Mouse (Mus musculus) liver, postnatal 0 days (tissue): ENCODE results near the gene Gopc. TPM values are rescaled to one million over a fixed set of nuclear protein-coding genes. Genes with fewer than 3 reads are reported as not detected.

Experiments
- ATAC-seq: fragments of 200-750 bp; cut with Nextera tagmentation; 2 replicates; pipeline ENCODE4 v1.8.0; 2017; ENCODE audit warnings: mild to moderate bottlenecking, moderate library complexity
- DNase-seq: peaks from one replicate; pipeline ENCODE4 v3.0.0-alpha.2; 2016
- H3K27ac ChIP-seq: fragments of 300-500 bp; sonication (generic); 2 replicates; pipeline ENCODE4 v1.5.1; 2014; ENCODE audit warnings: antibody characterized with exemption, moderate library complexity, mild to moderate bottlenecking, low read depth
- H3K27me3 ChIP-seq: fragments of 300-500 bp; sonication (generic); 2 replicates; pipeline ENCODE4 v1.6.1; 2014; ENCODE audit warnings: low read length, control low read depth, mixed read lengths; ENCODE audit not compliant: insufficient read depth
- H3K36me3 ChIP-seq: fragments of 300-500 bp; sonication (generic); replicated peaks from 2 replicates; pipeline ENCODE4 v1.6.1; 2014; ENCODE audit warnings: mild to moderate bottlenecking, control low read depth, low read length, moderate library complexity, mixed read lengths; ENCODE audit not compliant: insufficient read depth
- H3K4me1 ChIP-seq: fragments of 300-500 bp; sonication (generic); 2 replicates; pipeline ENCODE4 v1.6.1; 2014; ENCODE audit warnings: antibody characterized with exemption, mild to moderate bottlenecking, control low read depth; ENCODE audit not compliant: insufficient read depth
- H3K4me2 ChIP-seq: fragments of 300-500 bp; sonication (generic); 2 replicates; pipeline ENCODE4 v1.6.1; 2014; ENCODE audit warnings: low read depth, mild to moderate bottlenecking, low read length, moderate library complexity, mixed read lengths
- H3K4me3 ChIP-seq: fragments of 300-500 bp; sonication (generic); 2 replicates; pipeline ENCODE4 v1.5.1; 2014; ENCODE audit warnings: low read depth, low read length
- H3K9ac ChIP-seq: fragments of 300-500 bp; sonication (generic); replicated peaks from 2 replicates; pipeline ENCODE4 v1.6.1; 2014; ENCODE audit warnings: mild to moderate bottlenecking, moderate library complexity
- H3K9me3 ChIP-seq: fragments of 300-500 bp; sonication (generic); 2 replicates; pipeline ENCODE4 v1.6.1; 2016; ENCODE audit warnings: mild to moderate bottlenecking, control low read depth, low read length, mixed read lengths
- CTCF ChIP-seq: sonication (generic); IDR thresholded peaks from 2 replicates; pipeline ENCODE4 v1.5.1; 2016; ENCODE audit warnings: antibody characterized with exemption, low read depth
- EP300 ChIP-seq: IDR thresholded peaks from 2 replicates; pipeline ENCODE4 v1.6.1; 2016; ENCODE audit warnings: antibody characterized with exemption, low read depth, mild to moderate bottlenecking
- WGBS: fragments of 180-500 bp; shearing (Covaris S2); extraction: QIAGEN DNeasy Blood & Tissue Kit; methylation state at CpG from one replicate; pipeline ENCODE4 v1.1.7; 2014; ENCODE audit not compliant: insufficient replicate concordance; 5-methylcytosine and 5-hydroxymethylcytosine counted together
- polyA plus RNA-seq: library from polyadenylated mRNA; unstranded; fragments of >200 nt; fragmentation: Nextera tagmentation; extraction: Ambion mirVana; gene quantifications from 2 replicates; pipeline ENCODE4 v1.2.1, GENCODE M21; 2015

The Gopc gene
- polyA plus RNA-seq: 4.7 and 5.0 TPM in 2 replicates

DNA sequence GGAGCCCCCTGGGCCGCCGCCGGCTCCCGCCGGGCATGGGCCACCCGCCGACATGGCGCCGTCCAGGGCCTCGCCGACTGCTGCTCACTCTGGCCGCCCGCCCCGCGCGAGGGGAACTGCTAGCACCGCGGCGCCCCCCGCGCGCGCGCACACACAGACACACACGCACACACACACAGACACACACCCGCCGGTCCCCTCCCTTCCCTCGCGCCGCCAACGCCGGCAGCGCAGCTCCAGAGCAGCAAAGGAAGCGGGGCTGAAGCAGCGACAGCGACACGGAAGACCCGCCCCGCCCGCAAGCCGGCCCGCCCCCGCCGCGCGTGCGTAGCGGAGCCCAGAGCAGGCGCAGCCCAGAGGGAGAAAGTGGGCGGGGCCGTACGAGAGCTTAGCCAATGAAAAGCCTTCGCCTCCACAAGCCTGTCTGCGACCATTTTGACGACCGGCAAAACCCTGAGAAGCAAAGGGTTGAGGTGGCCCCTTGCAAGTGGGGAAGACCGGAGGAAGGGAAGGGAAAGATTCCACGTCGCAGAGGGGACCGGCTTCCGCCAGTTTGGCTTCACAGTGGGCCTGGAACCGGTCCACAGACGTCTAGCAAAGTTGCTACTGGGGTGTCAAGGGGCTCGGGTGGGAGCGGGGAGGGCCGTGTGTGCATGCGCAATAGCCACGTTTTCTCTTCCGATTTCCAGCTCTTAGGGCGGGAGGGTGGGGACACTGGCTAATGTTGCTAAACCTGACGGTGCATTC lies at the start of gene Gopc:
TSS of gene Gopc (minus strand) at position 280 of the 747 bp plus-strand sequence.
- Histone ChIP-seq H3K27me3 (no peaks in the 10 kb centered on the region), H3K9me3 (no peaks in the 10 kb centered on the region), H3K4me1 (peaks cover 12% of the 10 kb centered on the region), H3K36me3 (no peaks in the 10 kb centered on the region), H3K27ac (peak within 1 kb of the TSS; percentile 96), H3K9ac (peak within 1 kb of the TSS; percentile 92), H3K4me2 (peak within 1 kb of the TSS; percentile 96), H3K4me3 (peak within 1 kb of the TSS; percentile 99)
- TF ChIP-seq EP300: no peak
- TF ChIP-seq CTCF: no peak
- ATAC-seq: peak; percentile 98
- under 1% methylated on average over 51 of the region's 71 CpGs for WGBS
- peak; percentile 98 for DNase-seq

- no peak overlapping the region for H3K27ac ChIP-seq
- no peak for ATAC-seq
- WGBS: 71% methylated on average over 1 of the region's 1 CpGs
Measured at GRCm38 (mm10) chr10:52430953-52431352, 49.0 kb upstream of the Gopc start.

GRCm38 (mm10) chr10:52427634-52428415 lies 45.9 kb upstream of the Gopc start:
- TF ChIP-seq CTCF (no peak), EP300 (no peak)
- Histone ChIP-seq H3K9me3 (no peaks in the 10 kb centered on the region), H3K27ac (no peak overlapping the region), H3K4me3 (no peak overlapping the region), H3K4me2 (no peak overlapping the region), H3K36me3 (peaks cover 15% of the 10 kb centered on the region), H3K4me1 (peaks cover 4% of the 10 kb centered on the region), H3K27me3 (no peaks in the 10 kb centered on the region), H3K9ac (no peak overlapping the region)
- ATAC-seq: no peak
- DNase-seq: no peak
- WGBS: 65% methylated on average over 2 of the region's 2 CpGs

More at GRCm38 (mm10) chr10:52430953-52431352, 49.0 kb upstream of the Gopc start:
- Histone ChIP-seq H3K4me1 (no peaks in the 10 kb centered on the region; the same call in none of the 2 replicates), H3K4me2 (no peak overlapping the region), H3K27me3 (no peaks in the 10 kb centered on the region), H3K4me3 (no peak overlapping the region), H3K36me3 (peaks cover 30% of the 10 kb centered on the region), H3K9ac (no peak overlapping the region), H3K9me3 (no peaks in the 10 kb centered on the region)
- TF ChIP-seq CTCF (no peak), EP300 (no peak)
- no peak for DNase-seq

DNA sequence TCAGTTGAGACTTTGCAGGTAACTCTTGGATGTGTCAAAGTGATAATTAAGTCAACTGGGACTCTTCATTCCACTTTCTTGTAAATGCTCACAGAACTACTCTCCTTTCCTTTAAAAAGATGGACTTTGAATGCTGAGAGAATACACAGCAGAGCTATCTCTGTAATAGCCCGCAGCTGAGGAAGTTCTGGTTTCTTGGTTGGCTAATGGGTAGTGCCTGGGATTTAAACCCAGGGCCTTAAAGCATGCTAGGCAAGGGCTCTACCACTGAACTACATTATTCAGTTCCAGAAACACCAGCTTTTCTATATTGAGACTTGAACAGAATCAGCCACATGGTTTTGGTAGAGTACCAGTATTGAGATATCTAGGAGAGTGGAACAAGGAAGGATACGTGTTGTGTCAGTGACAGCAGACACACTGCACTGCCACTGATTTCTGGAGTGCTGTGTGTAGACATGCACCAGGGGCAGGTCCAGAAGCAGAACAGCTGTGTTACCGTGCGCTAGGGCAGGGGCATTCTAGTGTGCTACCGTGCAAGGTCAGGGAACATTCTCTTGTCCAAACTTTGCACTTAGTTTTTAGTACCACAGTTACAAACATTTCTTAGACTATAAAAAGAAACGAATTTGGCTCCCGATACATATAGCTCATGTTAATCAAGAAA lies 44.5 kb upstream of the Gopc start:
- H3K36me3 ChIP-seq: peaks cover 9% of the 10 kb centered on the region
- ATAC-seq (no peak), DNase-seq (no peak)
- H3K9me3 ChIP-seq: no peaks in the 10 kb centered on the region
- H3K4me2 ChIP-seq: no peak overlapping the region
- H3K4me3 ChIP-seq: no peak overlapping the region
- peaks cover 7% of the 10 kb centered on the region for H3K4me1 ChIP-seq
- no peak overlapping the region for H3K27ac ChIP-seq
- H3K9ac ChIP-seq: no peak overlapping the region
- no peaks in the 10 kb centered on the region for H3K27me3 ChIP-seq
- TF ChIP-seq EP300 (no peak), CTCF (no peak)
- 67% methylated on average over 7 of the region's 7 CpGs for WGBS

GRCm38 (mm10) chr10:52423097-52423496 lies 41.2 kb upstream of the Gopc start:
- H3K27me3 ChIP-seq: no peaks in the 10 kb centered on the region
- 57% methylated on average over 2 of the region's 2 CpGs for WGBS
- no peak for ATAC-seq
- H3K4me2 ChIP-seq: no peak overlapping the region
- H3K27ac ChIP-seq: no peak overlapping the region
- peaks cover 31% of the 10 kb centered on the region for H3K4me1 ChIP-seq
- no peak overlapping the region for H3K4me3 ChIP-seq
- no peak overlapping the region for H3K9ac ChIP-seq
- no peaks in the 10 kb centered on the region; the same call in 1 of the 2 replicates for H3K36me3 ChIP-seq
- TF ChIP-seq CTCF (peak; percentile 43), EP300 (no peak)
- DNase-seq: no peak
- H3K9me3 ChIP-seq: no peaks in the 10 kb centered on the region

DNA sequence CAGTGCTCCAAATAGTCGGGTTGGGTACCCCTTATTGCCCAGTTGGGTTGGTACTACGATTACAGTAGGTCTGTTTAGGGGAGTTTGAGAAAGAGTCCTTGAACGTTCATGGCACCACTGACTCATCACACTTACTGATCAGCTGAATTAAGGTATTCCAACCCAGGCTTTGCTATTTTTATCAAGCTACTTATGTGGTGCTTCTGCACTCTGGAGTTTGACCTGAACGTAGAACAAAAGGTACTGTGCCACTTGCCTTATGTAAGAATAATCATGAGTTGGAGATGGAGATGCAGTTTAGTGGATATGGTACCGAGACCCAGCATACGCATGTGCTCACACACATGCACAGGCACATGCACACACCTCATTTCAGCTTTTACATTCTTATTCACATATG lies 39.8 kb upstream of the Gopc start:
- Histone ChIP-seq H3K4me3 (no peak overlapping the region), H3K9me3 (no peaks in the 10 kb centered on the region), H3K4me2 (no peak overlapping the region), H3K27me3 (no peaks in the 10 kb centered on the region), H3K27ac (no peak overlapping the region), H3K9ac (no peak overlapping the region), H3K36me3 (no peaks in the 10 kb centered on the region; the same call in 1 of the 2 replicates), H3K4me1 (peaks cover 31% of the 10 kb centered on the region)
- no peak for ATAC-seq
- TF ChIP-seq EP300: no peak
- no peak for TF ChIP-seq CTCF
- 75% methylated on average over 6 of the region's 6 CpGs for WGBS
- no peak for DNase-seq
